Mouse (Mus musculus): ENCODE measurements around the gene Gm42517. TPM values are rescaled to one million over a fixed set of nuclear protein-coding genes. Genes with fewer than 3 reads are reported as not detected.

Gm42517 gene
- polyA plus RNA-seq, 1 experiment from 2014 or later, result 4.3 TPM

- Histone ChIP-seq H3K4me2 (replicated peaks) (no peak overlapping the region), H3K9ac (no peak overlapping the region), H3K9me3 (ENCODE audit: control insufficient read depth, low read length) (no peaks in the 10 kb centered on the region), H3K36me3 (replicated peaks; ENCODE audit: control insufficient read depth, insufficient read depth) (no peaks in the 10 kb centered on the region), H3K4me3 (replicated peaks; ENCODE audit: low read length) (no peak overlapping the region), H3K27me3 (ENCODE audit: control insufficient read depth, insufficient read depth, low read length) (peaks cover 25% of the 10 kb centered on the region), H3K4me1 (replicated peaks; ENCODE audit: control insufficient read depth, insufficient read depth, low read length) (no peaks in the 10 kb centered on the region; the same call in 1 of the 2 replicates), H3K27ac (no peak overlapping the region)
- ATAC-seq (ENCODE audit: low FRiP score) (no peak), DNase-seq (ENCODE audit: low spot score) (no peak)
- WGBS, result 90% methylated on average over 4 of the region's 4 CpGs
Measured at GRCm38 (mm10) chr5:108360211-108360610, 7.5 kb downstream of the Gm42517 start.

- Histone ChIP-seq H3K27me3 (ENCODE audit: control insufficient read depth, insufficient read depth, low read length) (peaks cover 18% of the 10 kb centered on the region), H3K4me1 (replicated peaks; ENCODE audit: control insufficient read depth, insufficient read depth, low read length) (no peaks in the 10 kb centered on the region), H3K9me3 (ENCODE audit: control insufficient read depth, low read length) (no peaks in the 10 kb centered on the region), H3K9ac (no peak overlapping the region), H3K36me3 (replicated peaks; ENCODE audit: control insufficient read depth, insufficient read depth) (no peaks in the 10 kb centered on the region), H3K4me2 (replicated peaks) (no peak overlapping the region), H3K27ac (no peak overlapping the region), H3K4me3 (replicated peaks; ENCODE audit: low read length) (no peak overlapping the region)
- WGBS, result 90% methylated on average over 9 of the region's 9 CpGs
- DNase-seq (ENCODE audit: low spot score) (no peak), ATAC-seq (ENCODE audit: low FRiP score) (no peak)
Measured at GRCm38 (mm10) chr5:108359491-108359890, 8.2 kb downstream of the Gm42517 start.

DNA sequence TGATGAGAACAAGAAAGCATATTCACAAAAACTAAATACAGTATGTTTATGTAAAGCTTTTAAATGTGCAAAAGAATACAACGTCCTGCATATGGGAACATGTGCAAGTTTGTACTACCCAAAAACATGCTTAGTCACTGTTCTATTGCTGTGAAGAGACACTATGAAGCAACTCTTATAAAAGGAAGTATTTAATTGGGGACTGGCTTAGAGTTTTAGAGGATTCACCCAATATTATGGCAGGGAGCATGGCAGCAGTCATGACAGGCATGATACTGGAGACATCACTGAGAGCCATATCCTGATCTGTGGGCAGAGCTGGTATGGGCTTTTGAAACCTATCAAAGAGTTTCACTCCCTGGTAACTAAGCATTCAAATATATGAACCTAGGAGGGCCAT is 9.9 kb downstream of the Gm42517 start:
- DNase-seq (ENCODE audit: low spot score) (no peak), ATAC-seq (ENCODE audit: low FRiP score) (no peak)
- no peaks in the 10 kb centered on the region for H3K4me1 ChIP-seq (replicated peaks; ENCODE audit: control insufficient read depth, insufficient read depth, low read length)
- no peak overlapping the region for H3K4me2 ChIP-seq (replicated peaks)
- no peaks in the 10 kb centered on the region for H3K36me3 ChIP-seq (replicated peaks; ENCODE audit: control insufficient read depth, insufficient read depth)
- WGBS, result 96% methylated on average over 1 of the region's 1 CpGs
- no peak overlapping the region for H3K27ac ChIP-seq
- H3K27me3 ChIP-seq (ENCODE audit: control insufficient read depth, insufficient read depth, low read length), result peaks cover 1% of the 10 kb centered on the region; the same call in 1 of the 2 replicates
- no peaks in the 10 kb centered on the region for H3K9me3 ChIP-seq (ENCODE audit: control insufficient read depth, low read length)
- no peak overlapping the region for H3K9ac ChIP-seq
- H3K4me3 ChIP-seq (replicated peaks; ENCODE audit: low read length), result no peak overlapping the region

DNA sequence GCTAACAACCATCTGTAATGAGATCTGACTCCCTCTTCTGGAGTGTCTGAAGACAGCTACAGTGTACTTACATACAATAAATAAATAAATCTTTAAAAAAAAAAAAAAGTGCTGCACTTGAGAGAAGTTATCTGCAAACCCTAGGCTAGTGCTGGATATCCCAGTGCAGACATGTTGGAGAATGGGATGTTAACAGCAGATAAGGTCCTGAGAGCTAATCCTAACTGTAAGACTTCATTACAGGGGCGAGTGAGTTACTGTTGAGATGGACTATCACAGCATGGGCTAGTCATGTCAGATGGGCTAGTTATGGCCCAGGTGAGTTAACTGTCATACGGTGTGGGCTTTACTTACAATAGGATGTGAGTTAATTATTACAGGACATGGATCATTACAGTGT is 13.7 kb downstream of the Gm42517 start:
- ATAC-seq (ENCODE audit: low FRiP score) (no peak), DNase-seq (ENCODE audit: low spot score) (no peak)
- no peaks in the 10 kb centered on the region for H3K9me3 ChIP-seq (ENCODE audit: control insufficient read depth, low read length)
- no peak overlapping the region for H3K27ac ChIP-seq
- 74% methylated on average over 2 of the region's 2 CpGs for WGBS
- no peak overlapping the region for H3K4me2 ChIP-seq (replicated peaks)
- no peaks in the 10 kb centered on the region for H3K27me3 ChIP-seq (ENCODE audit: control insufficient read depth, insufficient read depth, low read length)
- H3K36me3 ChIP-seq (replicated peaks; ENCODE audit: control insufficient read depth, insufficient read depth), result peaks cover 12% of the 10 kb centered on the region
- H3K9ac ChIP-seq, result no peak overlapping the region
- H3K4me1 ChIP-seq (replicated peaks; ENCODE audit: control insufficient read depth, insufficient read depth, low read length), result no peaks in the 10 kb centered on the region
- no peak overlapping the region for H3K4me3 ChIP-seq (replicated peaks; ENCODE audit: low read length)

GRCm38 (mm10) chr5:108349511-108350148 is 18.1 kb downstream of the Gm42517 start:
- ATAC-seq (ENCODE audit: low FRiP score) (no peak), DNase-seq (ENCODE audit: low spot score) (no peak)
- Histone ChIP-seq H3K4me1 (replicated peaks; ENCODE audit: control insufficient read depth, insufficient read depth, low read length) (no peaks in the 10 kb centered on the region), H3K9ac (no peak overlapping the region), H3K9me3 (ENCODE audit: control insufficient read depth, low read length) (no peaks in the 10 kb centered on the region), H3K36me3 (replicated peaks; ENCODE audit: control insufficient read depth, insufficient read depth) (peaks cover 41% of the 10 kb centered on the region), H3K27ac (no peak overlapping the region), H3K27me3 (ENCODE audit: control insufficient read depth, insufficient read depth, low read length) (no peaks in the 10 kb centered on the region), H3K4me2 (replicated peaks) (no peak overlapping the region), H3K4me3 (replicated peaks; ENCODE audit: low read length) (no peak overlapping the region)
- WGBS, result 97% methylated on average over 9 of the region's 9 CpGs

GRCm38 (mm10) chr5:108347843-108348242 is 19.9 kb downstream of the Gm42517 start:
- WGBS, result 89% methylated on average over 6 of the region's 6 CpGs
- DNase-seq (ENCODE audit: low spot score) (no peak), ATAC-seq (ENCODE audit: low FRiP score) (no peak)
- Histone ChIP-seq H3K36me3 (replicated peaks; ENCODE audit: control insufficient read depth, insufficient read depth) (peaks cover 53% of the 10 kb centered on the region), H3K27me3 (ENCODE audit: control insufficient read depth, insufficient read depth, low read length) (no peaks in the 10 kb centered on the region), H3K9ac (no peak overlapping the region), H3K4me2 (replicated peaks) (no peak overlapping the region), H3K9me3 (ENCODE audit: control insufficient read depth, low read length) (no peaks in the 10 kb centered on the region), H3K4me1 (replicated peaks; ENCODE audit: control insufficient read depth, insufficient read depth, low read length) (no peaks in the 10 kb centered on the region), H3K27ac (no peak overlapping the region), H3K4me3 (replicated peaks; ENCODE audit: low read length) (no peak overlapping the region)

DNA sequence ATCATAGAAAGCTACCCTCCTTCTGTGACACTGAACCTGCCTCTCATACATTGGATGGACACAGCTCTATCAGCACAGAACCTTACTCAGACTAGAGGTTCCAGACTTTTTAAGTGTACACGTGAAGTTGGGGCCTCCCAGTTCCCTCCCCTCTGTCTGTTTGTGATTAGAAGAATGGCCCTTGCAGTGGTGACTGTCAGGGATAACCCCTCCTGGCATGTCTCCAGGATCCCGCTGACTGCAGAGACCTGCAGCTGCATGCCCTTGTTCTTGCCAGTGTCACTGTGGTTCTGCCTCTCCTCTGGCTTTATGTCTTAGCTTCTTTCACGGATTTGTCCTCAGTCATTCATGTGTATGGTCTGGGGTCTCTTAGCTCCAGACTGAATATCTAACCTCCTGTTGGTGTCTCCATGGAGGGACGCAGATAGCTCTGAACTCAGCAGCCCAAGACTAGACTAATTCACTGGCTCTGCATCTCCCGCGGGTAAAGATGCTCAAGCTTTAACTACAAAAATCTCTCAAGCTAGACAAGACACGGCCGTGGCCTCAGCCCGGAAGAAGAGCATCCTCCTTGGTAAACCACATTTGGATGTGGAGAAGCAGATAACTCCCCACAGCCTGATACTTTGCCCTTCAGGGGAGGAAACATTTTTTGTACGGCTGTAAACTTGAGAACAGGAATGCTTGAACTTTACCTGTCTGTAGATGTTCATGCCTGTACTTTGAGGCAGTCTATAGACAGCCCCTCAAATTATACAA is 22.2 kb downstream of the Gm42517 start:
- Histone ChIP-seq H3K4me1 (replicated peaks; ENCODE audit: control insufficient read depth, insufficient read depth, low read length) (no peaks in the 10 kb centered on the region), H3K27me3 (ENCODE audit: control insufficient read depth, insufficient read depth, low read length) (no peaks in the 10 kb centered on the region), H3K9ac (no peak overlapping the region), H3K9me3 (ENCODE audit: control insufficient read depth, low read length) (no peaks in the 10 kb centered on the region), H3K27ac (no peak overlapping the region), H3K4me2 (replicated peaks) (no peak overlapping the region), H3K36me3 (replicated peaks; ENCODE audit: control insufficient read depth, insufficient read depth) (peaks cover 62% of the 10 kb centered on the region), H3K4me3 (replicated peaks; ENCODE audit: low read length) (no peak overlapping the region)
- WGBS, result 88% methylated on average over 10 of the region's 10 CpGs
- ATAC-seq (ENCODE audit: low FRiP score) (no peak), DNase-seq (ENCODE audit: low spot score) (no peak)

DNA sequence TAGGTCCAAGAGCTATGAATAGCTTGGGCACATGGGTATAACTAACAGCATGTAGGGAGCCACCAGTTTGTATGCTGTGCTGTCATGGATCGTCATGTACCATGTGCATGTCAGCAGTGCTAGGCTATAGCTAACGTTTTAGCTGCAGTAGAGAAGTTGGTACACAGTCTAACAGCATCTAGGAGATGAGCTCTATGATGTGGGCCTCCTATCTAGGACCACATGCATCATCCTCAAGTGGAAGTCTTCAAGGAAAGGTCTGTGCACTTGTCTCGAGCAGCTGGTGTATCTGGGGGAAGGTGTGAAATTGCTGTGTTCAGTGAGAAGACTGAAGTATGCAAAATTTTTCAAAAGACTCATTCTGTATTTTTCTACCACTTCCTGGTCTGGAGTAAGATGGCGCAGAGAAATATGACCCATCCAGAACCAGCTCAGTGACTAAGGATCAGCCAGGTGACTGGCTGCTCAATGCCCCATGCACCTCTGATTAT is 24.0 kb downstream of the Gm42517 start:
- DNase-seq (ENCODE audit: low spot score) (no peak), ATAC-seq (ENCODE audit: low FRiP score) (no peak)
- Histone ChIP-seq H3K4me1 (replicated peaks; ENCODE audit: control insufficient read depth, insufficient read depth, low read length) (no peaks in the 10 kb centered on the region), H3K4me3 (replicated peaks; ENCODE audit: low read length) (no peak overlapping the region), H3K4me2 (replicated peaks) (no peak overlapping the region), H3K27me3 (ENCODE audit: control insufficient read depth, insufficient read depth, low read length) (no peaks in the 10 kb centered on the region), H3K9me3 (ENCODE audit: control insufficient read depth, low read length) (no peaks in the 10 kb centered on the region), H3K36me3 (replicated peaks; ENCODE audit: control insufficient read depth, insufficient read depth) (peaks cover 59% of the 10 kb centered on the region), H3K9ac (no peak overlapping the region), H3K27ac (no peak overlapping the region)
- 92% methylated on average over 4 of the region's 4 CpGs for WGBS

DNA sequence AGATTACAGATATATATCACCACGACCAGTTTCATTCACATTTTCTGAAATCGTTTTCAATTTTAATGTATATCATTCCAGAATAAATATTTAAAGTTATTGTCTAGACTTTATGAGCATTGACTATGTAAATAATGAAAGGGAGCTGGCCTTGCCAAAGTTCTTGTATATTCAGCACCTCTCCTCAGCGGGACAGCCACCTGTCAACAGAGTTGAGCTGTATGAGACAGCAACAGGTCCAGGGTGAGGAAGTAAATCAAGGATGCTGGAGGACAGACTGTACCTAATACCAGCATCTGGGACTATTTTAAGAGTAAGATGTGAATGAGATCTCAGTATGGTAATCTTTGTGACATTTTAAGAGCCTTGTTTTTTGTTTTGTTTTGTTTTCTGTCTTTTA is 29.7 kb downstream of the Gm42517 start:
- no peak overlapping the region for H3K4me3 ChIP-seq (replicated peaks; ENCODE audit: low read length)
- no peak overlapping the region for H3K4me2 ChIP-seq (replicated peaks)
- no peak overlapping the region for H3K27ac ChIP-seq
- no peak overlapping the region for H3K9ac ChIP-seq
- H3K36me3 ChIP-seq (replicated peaks; ENCODE audit: control insufficient read depth, insufficient read depth), result peaks cover 39% of the 10 kb centered on the region
- 88% methylated on average over 3 of the region's 3 CpGs for WGBS
- ATAC-seq (ENCODE audit: low FRiP score) (no peak), DNase-seq (ENCODE audit: low spot score) (no peak)
- no peaks in the 10 kb centered on the region for H3K9me3 ChIP-seq (ENCODE audit: control insufficient read depth, low read length)
- H3K27me3 ChIP-seq (ENCODE audit: control insufficient read depth, insufficient read depth, low read length), result no peaks in the 10 kb centered on the region
- H3K4me1 ChIP-seq (replicated peaks; ENCODE audit: control insufficient read depth, insufficient read depth, low read length), result no peaks in the 10 kb centered on the region
